Mouse (Mus musculus) CH12.LX (cell line): ENCODE data around the gene Gm20388.
"Not testable (repeated sequence)": the region's sequence is repeated elsewhere in the genome, so short reads cannot be mapped to it uniquely, and the experiment has no call there.

Source experiments
- CTCF ChIP-seq, 2 experiments: IDR thresholded peaks in 1 of 2; conservative IDR thresholded peaks in 1 of 2; 2 replicates each; pipeline ENCODE4 v1.5.1; 2011 to 2012; ENCODE audit warnings: low read depth in 2 of 2, low read length in 2 of 2, improper control_type of control experiment in 1 of 2, inconsistent platforms in 1 of 2, mild to moderate bottlenecking in 1 of 2, moderate library complexity in 1 of 2
- EP300 ChIP-seq: IDR thresholded peaks from 2 replicates; pipeline ENCODE4 v1.6.1; 2011; ENCODE audit warnings: low read length, improper control_type of control experiment
- GABPA ChIP-seq: IDR thresholded peaks from 2 replicates; pipeline ENCODE4 v1.6.1; 2012; ENCODE audit warnings: low read depth, low read length, improper control_type of control experiment, inconsistent platforms; ENCODE audit not compliant: insufficient replicate concordance
- KAT2A ChIP-seq: IDR thresholded peaks from 2 replicates; pipeline ENCODE4 v1.6.1; 2012; ENCODE audit warnings: low read length, improper control_type of control experiment, inconsistent platforms; ENCODE audit not compliant: insufficient replicate concordance
- MYC ChIP-seq: IDR thresholded peaks from 2 replicates; pipeline ENCODE4 v1.6.1; 2011; ENCODE audit warnings: low read depth, mild to moderate bottlenecking, improper control_type of control experiment, low read length
- ZNF384 ChIP-seq: IDR thresholded peaks from 2 replicates; pipeline ENCODE4 v1.6.1; 2012; ENCODE audit warnings: low read depth, low read length, improper control_type of control experiment, inconsistent platforms

- not testable (repeated sequence) for TF ChIP-seq GABPA; CTCF (conservative IDR thresholded peaks at IDR 0.05 in 1 of 2, IDR thresholded peaks at IDR 0.05 in 1 of 2; ENCODE audit: low read depth in 2 of 2, low read length in 2 of 2); EP300; ZNF384; MYC; KAT2A
These were observed 4115.6 kb downstream of the Gm20388 start for GRCm38 (mm10) chr8:124026265-124026664.
